Mouse (Mus musculus) forebrain, embryonic 13.5 days (tissue): ENCODE measurements around the gene Ppp1r14a. TPM values are rescaled to one million over a fixed set of nuclear protein-coding genes. Genes with fewer than 3 reads are reported as not detected.

Source experiments
- ATAC-seq: fragments of 200-750 bp; cut with Nextera tagmentation; 2 replicates; pipeline ENCODE4 v1.8.0; 2017
- H3K27ac ChIP-seq: fragments of 300-500 bp; sonication (generic); 2 replicates; pipeline ENCODE4 v1.5.1; 2015; ENCODE audit warnings: inconsistent platforms, mild to moderate bottlenecking, moderate library complexity
- H3K27me3 ChIP-seq: fragments of 300-500 bp; sonication (generic); 2 replicates; pipeline ENCODE4 v1.6.1; 2015; ENCODE audit warnings: mild to moderate bottlenecking, inconsistent platforms
- H3K36me3 ChIP-seq: fragments of 300-500 bp; sonication (generic); 2 replicates; pipeline ENCODE4 v1.6.1; 2015; ENCODE audit warnings: mild to moderate bottlenecking, inconsistent platforms; ENCODE audit not compliant: poor library complexity, severe bottlenecking
- H3K4me1 ChIP-seq: fragments of 300-500 bp; sonication (generic); 2 replicates; pipeline ENCODE4 v1.6.1; 2015; ENCODE audit warnings: inconsistent platforms
- H3K4me2 ChIP-seq: fragments of 300-500 bp; sonication (generic); 2 replicates; pipeline ENCODE4 v1.6.1; 2015; ENCODE audit warnings: inconsistent platforms, mild to moderate bottlenecking, moderate library complexity
- H3K4me3 ChIP-seq: fragments of 300-500 bp; sonication (generic); 2 replicates; pipeline ENCODE4 v1.5.1; 2015; ENCODE audit warnings: mild to moderate bottlenecking, inconsistent platforms
- H3K9ac ChIP-seq: fragments of 300-500 bp; sonication (generic); 2 replicates; pipeline ENCODE4 v1.6.1; 2015; ENCODE audit warnings: mild to moderate bottlenecking, inconsistent platforms
- H3K9me3 ChIP-seq: fragments of 300-500 bp; sonication (generic); replicated peaks from 2 replicates; pipeline ENCODE4 v1.6.1; 2016; ENCODE audit warnings: inconsistent platforms
- WGBS: fragments of 180-500 bp; shearing (Covaris S2); methylation state at CpG from one replicate; pipeline ENCODE4 v1.1.7; 2015; 5-methylcytosine and 5-hydroxymethylcytosine counted together
- polyA plus RNA-seq: library from polyadenylated mRNA; unstranded; fragments of >200 nt; fragmentation: Nextera tagmentation; extraction: Ambion mirVana; gene quantifications from 2 replicates; pipeline ENCODE4 v1.2.1, GENCODE M21; 2015

The Ppp1r14a gene
- polyA plus RNA-seq, 1 experiment from 2014 or later: 17.2 TPM

- WGBS: 22% methylated on average over 7 of the region's 7 CpGs
- Histone ChIP-seq H3K4me2 (peak overlapping the region; percentile 91), H3K9me3 (no peaks in the 10 kb centered on the region), H3K36me3 (peaks cover 14% of the 10 kb centered on the region), H3K4me1 (peaks cover 64% of the 10 kb centered on the region), H3K27me3 (no peaks in the 10 kb centered on the region), H3K27ac (peak overlapping the region; percentile 95), H3K9ac (peak overlapping the region; percentile 89; the same call in 1 of the 2 replicates), H3K4me3 (peak overlapping the region; percentile 76)
- peak; percentile 7; the same call in 1 of the 2 replicates for ATAC-seq
Observed at GRCm38 (mm10) chr7:29306619-29307018, 17.5 kb downstream of the Ppp1r14a start.

- peaks cover 68% of the 10 kb centered on the region for H3K4me1 ChIP-seq
- H3K4me3 ChIP-seq: peak overlapping the region; percentile 76
- no peaks in the 10 kb centered on the region for H3K27me3 ChIP-seq
- H3K9ac ChIP-seq: peak overlapping the region; percentile 75
- peaks cover 23% of the 10 kb centered on the region for H3K36me3 ChIP-seq
- H3K27ac ChIP-seq: peak overlapping the region; percentile 95
- under 1% methylated on average over 42 of the region's 42 CpGs for WGBS
- peak; percentile 71 for ATAC-seq
- peak overlapping the region; percentile 91 for H3K4me2 ChIP-seq
- H3K9me3 ChIP-seq: no peaks in the 10 kb centered on the region
Observed at GRCm38 (mm10) chr7:29307350-29308104, 18.4 kb downstream of the Ppp1r14a start.

- peaks cover 32% of the 10 kb centered on the region for H3K36me3 ChIP-seq
- H3K4me2 ChIP-seq: peak overlapping the region; percentile 91
- H3K4me1 ChIP-seq: peaks cover 81% of the 10 kb centered on the region
- H3K27ac ChIP-seq: peak overlapping the region; percentile 70
- under 1% methylated on average over 36 of the region's 36 CpGs for WGBS
- peak overlapping the region; percentile 76 for H3K4me3 ChIP-seq
- no peaks in the 10 kb centered on the region for H3K27me3 ChIP-seq
- H3K9ac ChIP-seq: peak overlapping the region; percentile 75
- H3K9me3 ChIP-seq: no peaks in the 10 kb centered on the region
- no peak for ATAC-seq
Observed at GRCm38 (mm10) chr7:29309221-29309721, 20.2 kb downstream of the Ppp1r14a start.

GRCm38 (mm10) chr7:29309749-29310148, 20.6 kb downstream of the Ppp1r14a start:
- no peaks in the 10 kb centered on the region for H3K9me3 ChIP-seq

GRCm38 (mm10) chr7:29313051-29313450, 23.9 kb downstream of the Ppp1r14a start:
- Histone ChIP-seq H3K4me1 (peaks cover 92% of the 10 kb centered on the region), H3K36me3 (peaks cover 48% of the 10 kb centered on the region), H3K4me2 (peak overlapping the region; percentile 46), H3K27ac (peak overlapping the region; percentile 59; the same call in 1 of the 2 replicates), H3K27me3 (no peaks in the 10 kb centered on the region), H3K4me3 (no peak overlapping the region), H3K9ac (peak overlapping the region; percentile 4; the same call in 1 of the 2 replicates), H3K9me3 (no peaks in the 10 kb centered on the region)
- 7% methylated on average over 8 of the region's 9 CpGs for WGBS
- ATAC-seq: no peak

More at GRCm38 (mm10) chr7:29309749-29310148, 20.6 kb downstream of the Ppp1r14a start:
- WGBS: 4% methylated on average over 5 of the region's 5 CpGs
- Histone ChIP-seq H3K9ac (peak overlapping the region; percentile 75), H3K4me2 (peak overlapping the region; percentile 91), H3K4me1 (peaks cover 86% of the 10 kb centered on the region), H3K27me3 (no peaks in the 10 kb centered on the region), H3K36me3 (peaks cover 34% of the 10 kb centered on the region), H3K4me3 (peak overlapping the region; percentile 76), H3K27ac (peak overlapping the region; percentile 70)
- ATAC-seq: no peak

GRCm38 (mm10) chr7:29313572-29314261, 24.6 kb downstream of the Ppp1r14a start:
- Histone ChIP-seq H3K4me2 (peak overlapping the region; percentile 55), H3K4me1 (peaks cover 92% of the 10 kb centered on the region), H3K27ac (peak overlapping the region; percentile 97), H3K4me3 (no peak overlapping the region), H3K9me3 (no peaks in the 10 kb centered on the region), H3K9ac (0 out of 2 replicates have a peak overlapping the region, but pooled peaks have one; percentile 34), H3K36me3 (peaks cover 48% of the 10 kb centered on the region), H3K27me3 (no peaks in the 10 kb centered on the region)
- no peak for ATAC-seq
- WGBS: 48% methylated on average over 9 of the region's 9 CpGs

GRCm38 (mm10) chr7:29314844-29315628, 25.9 kb downstream of the Ppp1r14a start:
- Histone ChIP-seq H3K4me1 (peaks cover 92% of the 10 kb centered on the region), H3K36me3 (peaks cover 44% of the 10 kb centered on the region), H3K27me3 (no peaks in the 10 kb centered on the region), H3K4me3 (no peak overlapping the region), H3K27ac (peak overlapping the region; percentile 97), H3K9ac (no peak overlapping the region), H3K4me2 (peak overlapping the region; percentile 55), H3K9me3 (no peaks in the 10 kb centered on the region)
- WGBS: 53% methylated on average over 13 of the region's 13 CpGs
- peak; percentile 22 for ATAC-seq

GRCm38 (mm10) chr7:29316137-29316734, 27.1 kb downstream of the Ppp1r14a start:
- Histone ChIP-seq H3K4me1 (peaks cover 88% of the 10 kb centered on the region), H3K27me3 (no peaks in the 10 kb centered on the region), H3K9ac (peak overlapping the region; percentile 53), H3K36me3 (peaks cover 38% of the 10 kb centered on the region), H3K27ac (peak overlapping the region; percentile 97), H3K9me3 (no peaks in the 10 kb centered on the region), H3K4me2 (peak overlapping the region; percentile 55), H3K4me3 (no peak overlapping the region)
- ATAC-seq: peak; percentile 1; the same call in 1 of the 2 replicates
- 40% methylated on average over 16 of the region's 17 CpGs for WGBS

GRCm38 (mm10) chr7:29316976-29317375, 27.9 kb downstream of the Ppp1r14a start:
- H3K9me3 ChIP-seq: no peaks in the 10 kb centered on the region
- no peaks in the 10 kb centered on the region for H3K27me3 ChIP-seq
- H3K27ac ChIP-seq: peak overlapping the region; percentile 97
- H3K4me3 ChIP-seq: no peak overlapping the region
- peak overlapping the region; percentile 55 for H3K4me2 ChIP-seq
- H3K36me3 ChIP-seq: peaks cover 31% of the 10 kb centered on the region
- H3K9ac ChIP-seq: peak overlapping the region; percentile 60
- H3K4me1 ChIP-seq: peaks cover 90% of the 10 kb centered on the region
- ATAC-seq: peak; percentile 51
- under 1% methylated on average over 10 of the region's 10 CpGs for WGBS

- Histone ChIP-seq H3K36me3 (peaks cover 26% of the 10 kb centered on the region), H3K9ac (peak overlapping the region; percentile 60), H3K27me3 (no peaks in the 10 kb centered on the region), H3K4me1 (peaks cover 85% of the 10 kb centered on the region), H3K9me3 (no peaks in the 10 kb centered on the region), H3K4me2 (peak overlapping the region; percentile 55), H3K27ac (peak overlapping the region; percentile 97), H3K4me3 (no peak overlapping the region; the same call in 1 of the 2 replicates)
- WGBS: 0% methylated on average over 2 of the region's 2 CpGs
- peak; percentile 69 for ATAC-seq
Observed at GRCm38 (mm10) chr7:29317558-29317957, 28.4 kb downstream of the Ppp1r14a start.
